Comparison of ENCODE assay signal across 20 mouse cellular contexts in the genomic region with DNA sequence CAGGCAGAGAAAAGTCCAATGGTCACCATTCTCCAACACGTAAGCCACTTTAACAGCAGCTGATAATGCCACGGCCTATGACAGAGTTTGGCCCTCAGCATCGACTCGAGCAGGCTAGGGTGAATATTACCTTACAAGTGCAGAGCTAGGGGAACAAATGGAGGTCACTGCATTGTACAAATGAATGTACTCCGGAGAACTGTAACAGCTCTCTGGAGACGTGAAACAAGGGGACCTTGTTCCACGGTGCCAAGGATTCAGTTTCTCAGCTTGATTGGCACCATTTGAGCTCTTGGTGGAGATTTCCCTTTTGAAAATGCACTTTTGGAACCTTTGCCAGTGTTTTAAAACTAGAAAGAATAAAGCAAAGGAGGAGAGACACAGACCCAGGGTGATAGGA. TPM values are rescaled to one million over a fixed set of nuclear protein-coding genes. Genes with fewer than 3 reads are reported as not detected.
DNase-seq lines count a peak whose midpoint lies in the region; ATAC-seq lines count a peak whose summit lies in the region.
"Had no signal": no experiment of that assay in that cellular context is flagged by ENCODE, and none has a peak within 500 bp of the region (broad histone marks: within the 10 kb centered on the region; RNA-seq: fewer than 3 reads in every experiment).

No protein-coding gene starts in this region.

- H3K4me3 ChIP-seq in forebrain, embryonic 13.5 days: no peak overlapping the region
- H3K4me3 ChIP-seq in forebrain, embryonic 11.5 days (ENCODE audit: low read depth, low read length): no peak overlapping the region
- no peak overlapping the region for H3K4me3 ChIP-seq in heart, embryonic 13.5 days
- H3K4me3 ChIP-seq in midbrain, embryonic 16.5 days (ENCODE audit: low read depth, low read length): no peak overlapping the region
- no peak overlapping the region for H3K4me3 ChIP-seq in midbrain, embryonic 10.5 days
- H3K4me3 ChIP-seq: embryonic facial prominence, embryonic 12.5 days; heart, embryonic 15.5 days; hindbrain, embryonic 15.5 days had no signal

- no peak overlapping the region for H3K9ac ChIP-seq in forebrain, embryonic 13.5 days
- H3K9ac ChIP-seq in forebrain, embryonic 11.5 days (ENCODE audit: low read length): no peak overlapping the region
- no peak overlapping the region for H3K9ac ChIP-seq in heart, embryonic 13.5 days
- H3K9ac ChIP-seq in midbrain, embryonic 16.5 days (ENCODE audit: low read depth, low read length): no peak overlapping the region
- H3K9ac ChIP-seq: embryonic facial prominence, embryonic 12.5 days; heart, embryonic 15.5 days; hindbrain, embryonic 15.5 days had no signal

- no peak overlapping the region for H3K4me2 ChIP-seq in forebrain, embryonic 13.5 days
- H3K4me2 ChIP-seq in forebrain, embryonic 11.5 days (ENCODE audit: low read depth, low read length, severe bottlenecking): no peak overlapping the region; the same call in 1 of the 2 replicates
- no peak overlapping the region for H3K4me2 ChIP-seq in heart, embryonic 13.5 days
- H3K4me2 ChIP-seq in midbrain, embryonic 16.5 days (ENCODE audit: low read length): no peak overlapping the region
- H3K4me2 ChIP-seq: embryonic facial prominence, embryonic 12.5 days; heart, embryonic 15.5 days; hindbrain, embryonic 15.5 days had no signal

- H3K27me3 ChIP-seq in forebrain, embryonic 13.5 days: no peaks in the 10 kb centered on the region
- no peaks in the 10 kb centered on the region for H3K27me3 ChIP-seq in forebrain, embryonic 11.5 days (ENCODE audit: control insufficient read depth, insufficient read depth, low read length)
- H3K27me3 ChIP-seq in heart, embryonic 13.5 days (replicated peaks): no peaks in the 10 kb centered on the region
- no peaks in the 10 kb centered on the region for H3K27me3 ChIP-seq in midbrain, embryonic 16.5 days (ENCODE audit: control insufficient read depth, insufficient read depth, low read depth, low read length)
- H3K27me3 ChIP-seq in midbrain, embryonic 10.5 days (ENCODE audit: low read depth, poor library complexity, severe bottlenecking): no peaks in the 10 kb centered on the region
- H3K27me3 ChIP-seq: embryonic facial prominence, embryonic 12.5 days; heart, embryonic 15.5 days; hindbrain, embryonic 15.5 days had no signal

- H3K36me3 ChIP-seq in forebrain, embryonic 13.5 days (ENCODE audit: poor library complexity, severe bottlenecking): no peaks in the 10 kb centered on the region
- H3K36me3 ChIP-seq in forebrain, embryonic 11.5 days (ENCODE audit: control insufficient read depth, insufficient read depth, low read length): no peaks in the 10 kb centered on the region
- no peaks in the 10 kb centered on the region for H3K36me3 ChIP-seq in heart, embryonic 13.5 days
- no peaks in the 10 kb centered on the region for H3K36me3 ChIP-seq in midbrain, embryonic 16.5 days (ENCODE audit: control insufficient read depth, insufficient read depth, low read length)
- no peaks in the 10 kb centered on the region for H3K36me3 ChIP-seq in midbrain, embryonic 10.5 days
- H3K36me3 ChIP-seq: embryonic facial prominence, embryonic 12.5 days; heart, embryonic 15.5 days; hindbrain, embryonic 15.5 days had no signal

- 55% methylated on average over 7 of the region's 7 CpGs for WGBS in forebrain, embryonic 13.5 days
- WGBS in forebrain, embryonic 11.5 days: 79% methylated on average over 7 of the region's 7 CpGs
- 46% methylated on average over 7 of the region's 7 CpGs for WGBS in heart, embryonic 13.5 days
- WGBS in midbrain, embryonic 16.5 days: 71% methylated on average over 7 of the region's 7 CpGs
- WGBS in midbrain, embryonic 10.5 days: 88% methylated on average over 7 of the region's 7 CpGs

- DNase-seq in forebrain, embryonic 11.5 days (ENCODE audit: low spot score): no peak
- DNase-seq in heart, postnatal 14 days: no peak
- DNase-seq in midbrain, embryonic 10.5 days (ENCODE audit: low spot score): no peak
- DNase-seq in natural killer cell, adult 2 months (ENCODE audit: low spot score in 2 of 2): no peak
- DNase-seq: adrenal gland, postnatal 10 days; cerebellum, adult 11-12 months; cerebellum, adult 9-10 months; cerebellum, postnatal 25 days; gastrocnemius, postnatal 36 days; heart, adult 18-20 months; heart, postnatal 36 days had no signal

- no peaks in the 10 kb centered on the region for H3K9me3 ChIP-seq in forebrain, embryonic 13.5 days (replicated peaks)
- H3K9me3 ChIP-seq in forebrain, embryonic 11.5 days (ENCODE audit: control insufficient read depth, low read length): no peaks in the 10 kb centered on the region
- no peaks in the 10 kb centered on the region for H3K9me3 ChIP-seq in heart, embryonic 13.5 days
- H3K9me3 ChIP-seq in midbrain, embryonic 16.5 days (replicated peaks; ENCODE audit: control insufficient read depth, low read length, poor library complexity, severe bottlenecking): no peaks in the 10 kb centered on the region
- no peaks in the 10 kb centered on the region for H3K9me3 ChIP-seq in midbrain, embryonic 10.5 days (replicated peaks)
- H3K9me3 ChIP-seq: embryonic facial prominence, embryonic 12.5 days; heart, embryonic 15.5 days; hindbrain, embryonic 15.5 days had no signal

- peaks cover 6% of the 10 kb centered on the region for H3K4me1 ChIP-seq in forebrain, embryonic 13.5 days
- no peaks in the 10 kb centered on the region for H3K4me1 ChIP-seq in forebrain, embryonic 11.5 days (replicated peaks; ENCODE audit: control insufficient read depth, insufficient read depth, low read length)
- peaks cover 19% of the 10 kb centered on the region for H3K4me1 ChIP-seq in heart, embryonic 13.5 days
- H3K4me1 ChIP-seq in midbrain, embryonic 16.5 days (ENCODE audit: control insufficient read depth, insufficient read depth, low read length): no peaks in the 10 kb centered on the region
- H3K4me1 ChIP-seq in midbrain, embryonic 10.5 days: no peaks in the 10 kb centered on the region
- H3K4me1 ChIP-seq: embryonic facial prominence, embryonic 12.5 days; hindbrain, embryonic 15.5 days had no signal

- intact Hi-C loops in heart, postnatal 14 days (cut with DNase I): no loop called here

- H3K27ac ChIP-seq in forebrain, embryonic 13.5 days: peak overlapping the region; percentile 48; the same call in 1 of the 2 replicates
- no peak overlapping the region for H3K27ac ChIP-seq in forebrain, embryonic 11.5 days (ENCODE audit: low read depth, low read length)
- peak overlapping the region; percentile 46; the same call in 1 of the 2 replicates for H3K27ac ChIP-seq in heart, embryonic 13.5 days (replicated peaks)
- no peak overlapping the region for H3K27ac ChIP-seq in midbrain, embryonic 16.5 days (ENCODE audit: low read length)
- H3K27ac ChIP-seq in midbrain, embryonic 10.5 days (replicated peaks): no peak overlapping the region
- H3K27ac ChIP-seq: embryonic facial prominence, embryonic 12.5 days; heart, embryonic 15.5 days; hindbrain, embryonic 15.5 days had no signal

- ATAC-seq in forebrain, embryonic 13.5 days: no peak
- ATAC-seq in forebrain, embryonic 11.5 days (replicated peaks; ENCODE audit: low FRiP score): no peak
- no peak for ATAC-seq in heart, embryonic 13.5 days (ENCODE audit: extremely low read depth, insufficient number of reproducible peaks, low FRiP score, low TSS enrichment)
- ATAC-seq in midbrain, embryonic 16.5 days: 0 out of 2 replicates have a peak, but pooled peaks have one; percentile 39
- ATAC-seq: intestine, embryonic 16.5 days had no signal

RNA-seq across cellular contexts. Expression of gene Ptx3, which starts 32.1 kb away (rescaled TPM):
- polyA plus RNA-seq in forebrain, embryonic 13.5 days (2015; fragmentation: Nextera tagmentation; extraction: Ambion mirVana): 22.6 and 24.5 TPM in 2 replicates
- polyA plus RNA-seq in forebrain, embryonic 11.5 days (2014; fragmentation: Nextera tagmentation; extraction: Ambion mirVana): 40.7 and 50.6 TPM in 2 replicates
- 5.7 and 6.0 TPM in 2 replicates for polyA plus RNA-seq in heart, embryonic 13.5 days (2015; fragmentation: Nextera tagmentation; extraction: Ambion mirVana)
- 1 to 10 TPM; 1.9 to 2.2 TPM for total RNA-seq in heart, postnatal 14 days (2021)
- 6.6 and 6.9 TPM in 2 replicates for polyA plus RNA-seq in midbrain, embryonic 16.5 days (2015; fragmentation: Nextera tagmentation; extraction: Ambion mirVana)
- 20.1 and 21.3 TPM in 2 replicates for polyA plus RNA-seq in midbrain, embryonic 10.5 days (2016; fragmentation: Nextera tagmentation; extraction: Ambion mirVana)
- total RNA-seq: MEL had no signal

RNA-seq across cellular contexts. Expression of gene Veph1, which starts 44.8 kb away (rescaled TPM):
- polyA plus RNA-seq in forebrain, embryonic 13.5 days (2015; fragmentation: Nextera tagmentation; extraction: Ambion mirVana): 10.0 and 10.5 TPM in 2 replicates
- polyA plus RNA-seq in forebrain, embryonic 11.5 days (2014; fragmentation: Nextera tagmentation; extraction: Ambion mirVana): 17.7 and 23.2 TPM in 2 replicates
- 0.47 and 1.0 TPM in 2 replicates for polyA plus RNA-seq in heart, embryonic 13.5 days (2015; fragmentation: Nextera tagmentation; extraction: Ambion mirVana)
- total RNA-seq in heart, postnatal 14 days (2021): under 1 TPM; 0.12 TPM
- 4.8 and 5.7 TPM in 2 replicates for polyA plus RNA-seq in midbrain, embryonic 16.5 days (2015; fragmentation: Nextera tagmentation; extraction: Ambion mirVana)
- 10.5 and 15.9 TPM in 2 replicates for polyA plus RNA-seq in midbrain, embryonic 10.5 days (2016; fragmentation: Nextera tagmentation; extraction: Ambion mirVana)
- total RNA-seq: gastrocnemius, postnatal 36 days; heart, adult 18-20 months; heart, postnatal 36 days; MEL had no signal
- polyA plus RNA-seq: C2C12 had no signal

Comparison
In these comparisons a context has a peak if more than half of its experiments do, and no peak if none do; other contexts are left out.
1. H3K27ac ChIP-seq: peak in forebrain, embryonic 13.5 days (single experiment) and heart, embryonic 13.5 days (single experiment); none in forebrain, embryonic 11.5 days (single experiment), midbrain, embryonic 16.5 days (single experiment) and midbrain, embryonic 10.5 days (single experiment).